Mouse (Mus musculus) cerebellum, adult 9-10 months (tissue): ENCODE measurements at regions not wholly inside any gene's neighbourhood (a gene's known extent, or its start where the extent isn't known, plus 50 kb on each side); places are given as distances from the start of the nearest gene placed in this dataset.
A peak's percentile ranks its signal among the peaks of the same experiment; 100 is the strongest.

Experiments
- DNase-seq: peaks from one replicate; pipeline ENCODE4 v3.0.0; 2022

DNA sequence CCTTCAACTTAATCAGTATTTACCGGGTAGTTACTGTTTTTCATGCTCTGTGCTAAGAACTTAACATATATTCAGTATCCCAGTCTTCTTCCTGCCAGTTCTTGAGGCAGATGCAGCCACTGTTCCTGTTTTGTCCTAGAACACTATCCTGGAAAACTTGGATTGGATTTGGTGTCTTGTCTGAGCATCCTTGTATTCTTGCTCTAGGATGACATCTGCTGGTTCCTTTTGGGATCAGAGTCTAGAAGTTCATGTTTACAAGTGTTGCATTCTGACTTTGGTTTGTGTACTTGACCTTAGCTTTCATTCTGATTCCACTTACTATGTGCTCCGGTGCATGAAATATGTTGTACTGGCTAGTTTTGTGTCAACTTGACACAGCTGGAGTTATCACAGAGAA is 55.4 kb downstream of the Cldn34b3 start:
- DNase-seq: peak; percentile 5
